Mouse (Mus musculus): ENCODE measurements around the gene Agpat4.

DNA sequence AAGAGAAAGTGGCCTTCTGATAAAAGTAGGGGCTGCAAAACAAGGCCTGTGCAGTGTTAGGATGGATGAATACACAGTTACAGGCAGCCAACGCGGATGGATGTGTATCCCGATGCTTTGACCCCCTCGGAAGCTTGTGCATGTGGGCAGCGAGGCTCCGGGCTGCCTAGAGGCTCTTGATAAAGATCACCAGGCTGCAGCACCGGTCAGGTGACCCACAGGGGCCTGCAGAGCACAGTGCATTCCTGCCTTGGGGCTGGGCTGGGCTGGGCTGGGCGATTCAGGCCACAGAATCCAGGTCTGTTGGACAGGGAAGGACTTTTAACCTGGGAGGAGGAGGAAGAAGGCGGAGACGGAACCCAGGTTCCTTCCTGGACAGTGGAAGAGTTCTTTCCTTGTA is 77.1 kb downstream of the Agpat4 start:
- TF ChIP-seq EP300 (IDR thresholded peaks at IDR 0.05) (no peak), CTCF (IDR thresholded peaks at IDR 0.05) (no peak)

All from lung, postnatal 0 days (tissue).